Comparison of ENCODE assay signal across 12 mouse cellular contexts in genomic region chr4:125932036-125932756, GRCm38 (mm10).
DNase-seq lines count a peak whose midpoint lies in the region; ATAC-seq and TF ChIP-seq lines count a peak whose summit lies in the region.
"Had no signal": no experiment of that assay in that cellular context is flagged by ENCODE, and none has a peak within 500 bp of the region (broad histone marks: within the 10 kb centered on the region; RNA-seq: fewer than 3 reads in every experiment).

No protein-coding gene starts in this region.

- H3K27me3 ChIP-seq in ES-Bruce4 (ENCODE audit: control insufficient read depth, insufficient read depth, low read length, poor library complexity, severe bottlenecking) = no peaks in the 10 kb centered on the region
- H3K27me3 ChIP-seq in forebrain, embryonic 16.5 days (replicated peaks; ENCODE audit: control insufficient read depth, insufficient read depth, low read length) = peaks cover 3% of the 10 kb centered on the region; the same call in 1 of the 2 replicates
- peaks cover 4% of the 10 kb centered on the region; the same call in 1 of the 2 replicates for H3K27me3 ChIP-seq in midbrain, embryonic 14.5 days (ENCODE audit: control insufficient read depth, insufficient read depth, low read length)

- no peak overlapping the region; the same call in 1 of the 2 replicates for H3K4me3 ChIP-seq in ES-Bruce4 (ENCODE audit: low read depth, low read length)
- no peak overlapping the region for H3K4me3 ChIP-seq in forebrain, embryonic 16.5 days (replicated peaks; ENCODE audit: low read length)
- no peak overlapping the region for H3K4me3 ChIP-seq in midbrain, embryonic 14.5 days (replicated peaks; ENCODE audit: low read depth, low read length)
- H3K4me3 ChIP-seq: embryonic facial prominence, embryonic 12.5 days; heart, embryonic 12.5 days had no signal

- peak; percentile 54 for DNase-seq in MN1 (ENCODE audit: low spot score)
- DNase-seq in midbrain, embryonic 14.5 days = peak; percentile 77
- no peak for DNase-seq in gastrocnemius, postnatal 14 days
- DNase-seq in gastrocnemius, adult 8-10 months (ENCODE audit: low spot score in 2 of 2) = no peak
- DNase-seq in left cerebral cortex, adult 18-20 months (ENCODE audit: low spot score in 2 of 2) = no peak
- DNase-seq: liver, postnatal 0 days had no signal

- TF ChIP-seq POLR2A in ES-Bruce4 (IDR thresholded peaks at IDR 0.05; ENCODE audit: insufficient read depth, low read length) = no peak

- peak; percentile 66 for ATAC-seq in forebrain, embryonic 16.5 days
- no peak for ATAC-seq in midbrain, embryonic 14.5 days (ENCODE audit: low FRiP score, low TSS enrichment)
- ATAC-seq: inflammation-experienced regulatory T-cells, adult 6 months; liver, postnatal 0 days had no signal

- H3K4me1 ChIP-seq in ES-Bruce4 (ENCODE audit: control insufficient read depth, insufficient read depth, low read length) = no peaks in the 10 kb centered on the region
- peaks cover 23% of the 10 kb centered on the region for H3K4me1 ChIP-seq in forebrain, embryonic 16.5 days (replicated peaks; ENCODE audit: control insufficient read depth, insufficient read depth, low read length)
- peaks cover 20% of the 10 kb centered on the region for H3K4me1 ChIP-seq in midbrain, embryonic 14.5 days (ENCODE audit: control insufficient read depth, insufficient read depth, low read length)
- H3K4me1 ChIP-seq: heart, embryonic 12.5 days had no signal

- TF ChIP-seq CTCF in ES-Bruce4 (IDR thresholded peaks at IDR 0.05; ENCODE audit: low read depth, low read length) = no peak

- 0 out of 2 replicates have a peak overlapping the region, but pooled peaks have one; percentile 21 for H3K4me2 ChIP-seq in forebrain, embryonic 16.5 days (ENCODE audit: low read length)
- peak overlapping the region; percentile 21; the same call in 1 of the 2 replicates for H3K4me2 ChIP-seq in midbrain, embryonic 14.5 days (ENCODE audit: low read length)
- H3K4me2 ChIP-seq: embryonic facial prominence, embryonic 12.5 days; heart, embryonic 12.5 days had no signal

- H3K27ac ChIP-seq in ES-Bruce4 (ENCODE audit: insufficient read depth, low read length) = no peak overlapping the region
- H3K27ac ChIP-seq in forebrain, embryonic 16.5 days (ENCODE audit: low read length) = peak overlapping the region; percentile 66
- peak overlapping the region; percentile 57 for H3K27ac ChIP-seq in midbrain, embryonic 14.5 days (replicated peaks; ENCODE audit: low read depth, low read length)
- H3K27ac ChIP-seq: embryonic facial prominence, embryonic 12.5 days had no signal

- H3K9me3 ChIP-seq in ES-Bruce4 (replicated peaks; ENCODE audit: control insufficient read depth, insufficient read depth, low read length, poor library complexity, severe bottlenecking) = no peaks in the 10 kb centered on the region
- no peaks in the 10 kb centered on the region for H3K9me3 ChIP-seq in forebrain, embryonic 16.5 days (ENCODE audit: control insufficient read depth, low read length)
- H3K9me3 ChIP-seq in midbrain, embryonic 14.5 days (ENCODE audit: control insufficient read depth, low read length) = no peaks in the 10 kb centered on the region
- H3K9me3 ChIP-seq: embryonic facial prominence, embryonic 12.5 days; heart, embryonic 12.5 days had no signal

- intact Hi-C loops in gastrocnemius, postnatal 14 days (cut with DNase I; ENCODE audit: low total_unique reads) = no loop called here

- H3K9ac ChIP-seq in ES-Bruce4 (ENCODE audit: low read depth, poor library complexity, severe bottlenecking) = peak overlapping the region; percentile 33
- no peak overlapping the region for H3K9ac ChIP-seq in forebrain, embryonic 16.5 days (replicated peaks; ENCODE audit: low read depth, low read length)
- H3K9ac ChIP-seq in midbrain, embryonic 14.5 days (replicated peaks; ENCODE audit: low read length) = peak overlapping the region; percentile 3; the same call in 1 of the 2 replicates
- H3K9ac ChIP-seq: embryonic facial prominence, embryonic 12.5 days; heart, embryonic 12.5 days; liver, postnatal 0 days had no signal

- TF ChIP-seq EP300 in ES-Bruce4 (IDR thresholded peaks at IDR 0.05; ENCODE audit: insufficient read depth, low read depth, low read length) = no peak

- no peaks in the 10 kb centered on the region for H3K36me3 ChIP-seq in ES-Bruce4 (ENCODE audit: control insufficient read depth, insufficient read depth, low read length, poor library complexity, severe bottlenecking)
- H3K36me3 ChIP-seq in forebrain, embryonic 16.5 days (ENCODE audit: control insufficient read depth, insufficient read depth) = no peaks in the 10 kb centered on the region
- no peaks in the 10 kb centered on the region for H3K36me3 ChIP-seq in midbrain, embryonic 14.5 days (ENCODE audit: control insufficient read depth, insufficient read depth, low read length)
- H3K36me3 ChIP-seq: embryonic facial prominence, embryonic 12.5 days; G1E; heart, embryonic 12.5 days had no signal

- WGBS in forebrain, embryonic 16.5 days = 19% methylated on average over 22 of the region's 22 CpGs
- WGBS in midbrain, embryonic 14.5 days = 32% methylated on average over 22 of the region's 22 CpGs

Comparison
In these comparisons a context has a peak if more than half of its experiments do, and no peak if none do; other contexts are left out.
1. DNase-seq: peak in MN1 (single experiment) and midbrain, embryonic 14.5 days (single experiment); none in gastrocnemius, postnatal 14 days (single experiment), gastrocnemius, adult 8-10 months (0 of 2) and left cerebral cortex, adult 18-20 months (0 of 2).